Mouse (Mus musculus) adrenal gland, postnatal 36 days (tissue): Measurements from ENCODE around the gene E2f2. TPM values are rescaled to one million over a fixed set of nuclear protein-coding genes. Genes with fewer than 3 reads are reported as not detected.

ENCODE experiments used
- DNase-seq, 2 experiments: peaks; one replicate each; pipeline ENCODE4 v3.0.0; 2021; ENCODE audit warnings: mixed read lengths in 1 of 2
- total RNA-seq, 2 experiments: library from RNA; stranded (reverse); gene quantifications; 2 replicates each; pipeline ENCODE4 v1.2.3; 2021

Gene E2f2
- total RNA-seq, 2 experiments from 2014 or later = 2.1 to 2.3 TPM

DNA sequence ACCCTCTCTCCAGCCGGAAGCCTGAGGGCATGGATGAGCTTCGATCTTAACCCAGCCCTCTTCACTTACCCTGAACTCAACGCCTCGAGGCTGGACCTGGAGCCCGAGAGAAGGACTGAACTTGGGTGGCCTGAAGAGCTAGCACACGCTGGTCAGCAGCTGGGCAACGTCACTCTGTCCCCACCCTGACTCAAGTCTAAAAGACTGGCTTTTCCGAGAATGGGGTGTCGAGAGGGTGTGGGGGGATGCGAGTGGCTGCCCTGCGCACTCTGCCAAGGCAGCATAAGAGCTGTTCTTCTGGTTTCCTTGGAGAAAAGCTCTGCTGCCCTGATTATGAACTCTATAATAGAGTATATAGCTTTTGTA, 27.3 kb upstream of the E2f2 start:
- DNase-seq = no peak

DNA sequence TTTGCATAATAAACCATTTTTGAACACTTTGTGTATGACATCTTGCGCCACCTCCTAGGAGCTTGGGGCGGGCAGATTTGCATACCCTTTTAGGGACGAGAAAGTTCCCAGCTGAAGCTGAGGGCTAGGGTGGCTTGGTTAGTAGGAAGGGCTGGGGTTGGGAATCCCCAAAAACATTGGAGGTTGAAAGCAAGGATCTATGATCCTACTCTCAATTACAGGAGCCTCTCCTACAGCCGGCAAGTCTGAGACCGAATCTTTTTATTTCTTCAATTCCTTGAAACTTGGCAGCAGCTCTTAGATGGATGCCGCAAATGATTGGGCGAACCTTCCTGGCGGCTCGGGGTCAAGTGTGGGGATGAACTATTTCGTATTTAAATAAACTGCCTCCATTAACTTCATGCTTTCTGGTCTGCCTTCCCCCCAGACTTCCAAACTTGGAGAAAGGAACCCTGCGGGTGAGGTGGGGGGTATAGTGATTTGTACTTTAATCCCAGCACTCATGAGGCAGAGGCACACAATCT, 26.8 kb upstream of the E2f2 start:
- no peak for DNase-seq

DNA sequence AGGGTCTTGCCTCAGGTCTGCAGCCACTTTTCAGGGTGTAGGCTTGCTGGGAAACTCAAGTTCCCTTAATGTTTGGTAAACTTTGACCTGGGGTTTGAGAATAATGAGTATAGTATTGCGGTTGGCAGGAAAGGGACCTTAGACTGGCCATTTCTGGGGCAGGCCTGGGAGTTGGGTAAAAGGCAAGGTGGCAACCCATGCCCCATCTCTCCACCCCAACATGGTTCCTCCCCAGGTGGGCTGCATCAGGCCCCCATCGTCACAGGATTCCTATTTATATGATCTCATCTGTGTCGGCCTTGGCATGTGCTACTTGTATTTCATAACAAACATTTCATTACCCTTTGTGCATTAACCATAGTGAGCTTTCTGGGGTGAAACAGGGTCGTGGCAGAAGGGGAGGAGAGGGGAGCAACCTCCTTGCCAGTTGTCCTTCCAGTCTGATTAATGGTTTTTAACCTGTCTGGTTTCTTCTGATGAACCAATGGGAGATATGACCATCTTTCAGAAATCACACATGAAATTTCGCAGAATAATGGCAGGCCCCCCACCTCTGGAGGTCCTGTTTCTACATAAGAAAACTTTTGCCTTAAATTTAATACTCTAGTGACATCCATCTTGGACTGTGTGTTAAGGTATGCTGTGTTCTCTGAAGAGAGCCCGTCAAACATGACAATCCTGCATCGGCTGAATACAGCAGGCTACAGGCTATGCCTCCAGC, 26.0 kb upstream of the E2f2 start:
- no peak for DNase-seq

DNA sequence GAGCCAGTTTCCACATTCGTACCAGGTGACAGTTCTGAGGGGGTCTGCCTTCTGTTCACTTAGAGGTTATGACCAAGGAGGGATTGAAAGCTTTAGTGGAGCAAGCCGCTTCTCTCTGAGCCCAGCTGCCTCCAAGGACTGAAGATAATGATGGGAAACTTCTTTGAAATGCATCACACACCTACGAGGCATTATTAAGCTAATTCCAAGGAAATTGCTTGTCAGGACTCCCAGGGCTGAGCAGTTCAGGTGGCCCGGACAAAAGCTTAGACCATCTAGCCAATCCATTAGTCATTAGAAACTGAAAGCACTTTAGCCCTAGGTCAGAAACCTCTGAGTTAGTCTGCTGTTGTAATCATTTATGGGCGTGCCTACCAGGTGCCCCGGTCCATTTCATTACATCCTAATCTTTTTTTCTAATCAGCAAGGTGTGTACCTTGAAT, 25.5 kb upstream of the E2f2 start:
- DNase-seq = no peak

DNA sequence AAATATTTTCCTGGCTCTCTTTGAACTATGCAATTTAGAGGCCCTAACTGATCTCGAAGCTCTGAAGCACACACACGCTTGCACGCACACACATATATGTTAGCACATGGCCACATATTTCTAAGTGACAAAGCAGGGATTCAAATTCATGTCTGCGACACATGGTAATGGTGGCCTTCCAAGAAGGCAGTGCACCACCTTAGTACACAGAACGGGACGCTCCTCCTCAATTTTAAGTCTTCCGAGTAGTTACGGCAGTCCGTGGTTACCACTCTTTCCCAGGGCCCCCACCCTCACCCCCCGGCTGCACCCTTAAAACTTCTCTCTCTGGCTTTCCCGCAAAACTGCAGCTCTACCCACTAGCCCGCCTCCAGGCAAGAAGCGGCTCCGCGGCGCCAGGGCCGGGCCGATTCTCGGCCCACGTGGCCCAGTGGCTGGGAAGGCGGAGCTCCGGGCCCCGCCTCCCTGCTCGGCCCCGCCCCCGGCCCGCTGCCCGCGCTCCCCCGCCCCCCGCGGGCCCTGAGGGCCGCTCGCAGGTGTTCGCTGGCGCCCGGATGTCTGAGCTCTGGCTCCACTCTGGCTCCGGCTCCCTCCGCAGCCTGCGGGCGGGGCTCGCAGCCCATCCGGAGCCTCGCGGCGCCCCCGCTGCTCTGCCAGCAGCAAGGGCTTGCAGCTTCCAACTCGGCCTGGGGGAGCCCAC, 24.6 kb upstream of the E2f2 start:
- peak; percentile 87 to 92 for DNase-seq

DNA sequence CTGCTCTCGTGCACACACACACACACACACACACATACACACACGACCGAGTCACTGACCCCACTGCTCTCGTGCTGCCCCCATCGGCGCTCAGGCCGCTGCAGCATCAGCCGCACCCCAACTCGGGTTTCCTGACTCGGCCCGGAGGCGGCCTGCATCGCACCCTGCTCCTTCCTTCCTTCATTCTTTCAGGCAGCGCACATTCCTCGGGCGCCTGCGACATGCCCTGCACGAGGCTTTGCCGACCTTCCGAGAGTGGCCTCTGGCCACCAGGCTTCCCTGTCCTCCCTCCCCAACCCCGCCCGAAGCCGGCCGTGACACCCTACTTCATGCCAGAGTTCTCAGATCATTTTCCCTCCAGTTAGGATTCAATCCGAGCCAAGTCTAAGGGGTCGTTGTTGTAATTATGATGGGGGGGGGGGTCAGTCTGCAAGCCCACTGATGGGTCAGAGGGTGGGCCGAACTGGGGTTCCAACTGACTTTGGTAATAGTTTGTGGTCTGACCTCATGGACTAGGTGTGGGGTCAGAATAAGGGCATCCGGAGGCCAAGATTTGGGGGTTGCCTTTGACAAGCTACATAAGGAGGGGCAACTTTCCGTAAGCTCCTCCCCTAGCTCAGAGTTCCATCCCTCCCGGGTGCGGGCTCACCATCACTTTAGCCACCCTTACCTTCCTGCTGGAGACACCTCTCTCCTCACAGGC, 23.7 kb upstream of the E2f2 start:
- DNase-seq = peak; percentile 63 to 78

DNA sequence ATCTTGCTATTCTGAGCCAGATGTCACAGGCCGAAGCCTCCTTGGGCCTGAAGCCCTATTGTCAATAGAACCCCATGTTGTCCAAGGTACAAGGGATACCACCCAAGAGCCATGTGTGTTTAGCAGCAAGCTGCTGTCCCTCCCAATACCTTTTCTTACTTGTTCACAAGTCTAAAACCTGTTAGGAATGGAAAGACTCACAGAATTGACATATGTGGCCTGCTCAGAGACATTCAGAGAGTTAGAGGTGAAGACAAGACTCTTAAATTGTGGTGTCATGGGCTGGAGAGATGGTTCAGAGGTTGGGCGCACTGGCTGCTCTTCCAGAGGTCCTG, 23.2 kb upstream of the E2f2 start:
- DNase-seq = no peak

DNA sequence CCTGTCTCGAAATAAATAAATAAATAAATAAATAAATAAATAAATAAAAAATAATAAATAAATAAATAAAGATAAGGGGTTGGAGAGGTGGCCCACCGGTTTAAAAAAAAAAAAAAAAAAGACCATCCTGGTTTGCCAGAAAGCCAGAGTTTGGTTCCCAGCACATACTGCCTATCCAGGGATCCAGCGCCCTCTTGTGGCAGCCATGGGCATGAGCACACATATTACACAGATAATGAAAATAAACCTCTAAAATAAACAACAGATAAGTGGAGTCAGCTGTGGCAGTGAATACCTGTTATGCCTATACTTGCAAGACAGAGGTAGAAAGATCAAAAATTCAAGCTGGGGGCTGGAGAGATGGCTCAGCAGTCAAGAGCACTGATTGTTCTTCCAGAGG, 22.5 kb upstream of the E2f2 start:
- peak; percentile 79 to 85 for DNase-seq

DNA sequence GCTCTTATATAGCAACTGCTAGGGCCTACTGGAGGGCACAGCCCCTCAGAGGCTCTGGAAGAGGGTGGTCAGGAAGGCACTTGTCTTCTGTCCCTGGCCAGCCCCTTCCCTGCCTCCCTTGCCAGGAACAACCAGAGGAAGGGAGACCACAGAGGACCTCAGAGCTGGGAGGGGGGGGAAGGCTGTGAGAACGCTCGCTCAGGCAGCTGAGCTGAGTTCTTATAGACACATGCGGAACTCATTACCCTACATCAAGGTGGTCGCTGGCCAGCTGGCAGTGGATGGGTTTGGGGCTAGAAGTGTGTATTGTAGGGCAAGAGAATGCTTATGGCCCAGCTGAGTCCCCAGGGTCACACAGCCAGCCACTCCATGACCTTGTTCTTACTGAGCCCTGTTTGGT, 21.6 kb upstream of the E2f2 start:
- DNase-seq = no peak

DNA sequence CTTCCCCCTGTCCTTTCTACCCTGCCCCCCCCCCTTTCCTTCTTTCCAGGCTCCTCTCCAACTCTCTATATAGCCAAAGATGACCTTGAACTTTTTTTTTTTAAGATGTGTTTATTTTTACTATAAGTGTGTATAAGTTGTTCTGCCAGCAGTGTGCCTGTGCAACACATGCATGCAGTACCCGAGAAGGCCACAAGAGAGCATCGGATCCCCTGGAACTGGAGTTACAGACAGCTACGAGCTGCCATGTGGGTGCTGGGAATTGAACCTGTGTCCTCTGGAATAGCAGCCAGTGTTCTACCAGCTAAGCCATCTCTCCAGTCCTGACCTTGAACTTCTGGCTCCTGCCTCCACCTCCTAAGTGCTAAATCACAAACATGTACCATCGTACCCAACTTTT, 19.4 kb upstream of the E2f2 start:
- no peak for DNase-seq

DNA sequence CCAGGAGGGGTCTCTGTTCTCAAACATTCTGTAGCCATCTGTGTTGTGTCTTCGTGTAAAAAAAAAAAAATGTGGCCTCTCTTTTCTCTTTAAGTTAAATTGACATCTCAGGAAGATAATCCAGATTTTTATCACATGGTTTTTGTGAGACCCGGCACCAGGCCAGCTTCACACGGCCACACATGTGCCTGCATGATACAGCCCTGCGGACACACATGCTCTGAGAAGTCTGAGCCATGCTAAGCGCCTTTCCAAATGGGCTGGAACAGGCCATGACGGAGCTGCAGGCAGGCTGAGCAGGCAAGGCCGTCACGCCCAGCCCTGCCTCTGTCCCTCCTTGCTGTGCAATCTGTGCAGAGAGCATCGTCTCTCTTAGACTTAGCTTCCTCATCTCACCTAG, 17.7 kb upstream of the E2f2 start:
- no peak for DNase-seq

DNA sequence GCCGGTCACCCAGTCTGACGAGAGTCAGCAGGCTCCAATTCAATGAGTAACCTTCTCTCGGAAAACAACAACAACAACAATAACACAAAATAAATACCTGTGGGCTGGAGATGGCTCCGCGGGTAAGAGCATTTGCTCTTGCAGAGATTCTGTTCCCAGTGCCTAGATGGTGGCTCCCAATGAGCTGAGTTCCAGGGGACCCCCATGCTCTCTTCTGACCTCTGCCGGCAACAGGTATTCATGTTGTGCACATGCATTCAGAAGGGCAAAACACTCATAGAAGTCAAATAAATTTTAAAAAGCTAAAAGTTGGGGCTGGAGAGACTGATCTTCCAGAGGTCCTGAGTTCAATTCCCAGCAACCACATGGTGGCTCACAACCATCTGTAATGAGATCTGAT, 13.7 kb upstream of the E2f2 start:
- no peak for DNase-seq

DNA sequence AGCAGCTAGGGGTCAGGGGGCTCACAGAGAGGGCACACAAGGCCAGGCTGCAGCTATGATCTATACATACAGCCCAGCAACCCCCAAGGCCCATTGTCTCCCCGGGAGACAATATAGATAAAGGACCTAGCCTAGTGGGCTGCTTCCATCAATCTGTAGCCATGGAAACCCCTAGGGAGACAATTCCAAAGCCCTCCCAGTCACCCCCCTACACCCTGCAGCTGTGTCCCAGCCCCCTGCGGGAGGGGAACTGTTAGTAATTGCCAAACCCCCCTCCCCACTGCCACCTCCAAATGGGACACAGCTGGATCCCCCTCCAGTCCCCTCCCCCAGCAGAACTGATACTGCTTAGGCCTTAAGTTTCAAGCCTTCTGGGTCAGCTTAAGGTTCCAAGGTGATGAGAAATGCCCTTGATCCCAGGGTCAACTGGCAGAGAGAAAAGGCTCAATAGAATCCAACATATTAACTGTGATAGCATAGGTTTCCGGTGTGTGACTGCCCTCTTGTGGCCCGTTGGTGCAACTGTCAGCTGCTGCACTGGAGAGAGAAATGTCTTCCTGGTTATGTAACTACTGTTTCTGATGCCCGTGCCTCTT, 12.3 kb upstream of the E2f2 start:
- peak; percentile 78 for DNase-seq

DNA sequence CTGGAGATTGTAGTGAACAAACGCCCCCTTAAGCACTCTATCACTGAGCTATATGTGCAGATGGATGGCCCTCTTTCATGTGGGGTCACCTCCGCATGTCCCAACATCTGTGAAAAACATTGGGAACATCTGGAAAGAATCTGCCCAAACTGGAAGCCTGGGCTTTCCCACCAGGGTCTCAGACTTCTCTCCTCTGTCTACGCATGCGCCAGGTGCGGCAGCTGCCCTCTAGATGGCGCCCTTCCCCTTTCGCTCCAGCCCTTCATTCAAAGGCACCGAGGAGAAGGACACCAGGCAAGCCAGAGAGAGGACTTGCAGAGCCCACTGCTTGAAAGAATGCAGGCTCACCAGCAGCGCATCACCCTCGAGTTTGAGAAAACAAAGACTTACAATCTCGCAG, 8.7 kb upstream of the E2f2 start:
- DNase-seq = peak; percentile 85 to 88

DNA sequence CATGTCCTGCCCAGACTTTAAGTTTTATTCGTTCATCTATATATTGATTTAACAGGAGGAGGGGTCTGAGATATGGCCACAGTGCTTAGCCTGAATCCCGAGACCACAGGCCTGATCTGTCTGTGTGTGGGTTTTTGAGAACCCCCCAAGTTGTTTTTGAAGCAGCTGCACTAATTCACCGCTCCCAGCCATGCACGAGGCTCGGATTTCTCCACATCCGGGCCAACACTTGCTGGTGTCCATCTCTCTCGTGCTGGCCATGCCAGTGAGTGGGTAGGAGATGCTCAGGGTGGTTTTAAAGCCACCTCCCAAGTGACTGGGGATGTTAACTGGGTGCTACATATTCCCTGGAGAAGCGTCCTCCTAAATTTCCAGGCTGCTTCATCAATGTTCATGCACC, 7.2 kb upstream of the E2f2 start:
- no peak for DNase-seq

DNA sequence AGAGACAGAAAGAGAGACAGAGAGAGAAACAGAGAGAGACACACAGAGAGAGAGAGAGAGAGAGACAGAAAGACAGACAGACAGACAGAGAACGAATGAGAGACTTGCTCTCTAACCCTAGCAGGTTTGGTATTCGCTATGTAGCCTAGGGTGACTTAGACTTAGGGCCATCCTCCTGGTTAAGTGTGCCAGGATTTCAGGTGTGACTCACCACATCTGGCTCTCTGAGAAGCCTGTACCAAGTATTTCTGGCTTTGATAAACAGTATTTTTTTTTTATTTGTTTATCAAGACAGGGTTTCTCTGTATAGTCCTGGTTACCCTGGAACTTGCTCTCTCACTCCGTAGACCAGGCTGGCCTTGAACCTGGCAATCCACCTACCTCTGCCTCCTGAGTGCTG, 4.5 kb upstream of the E2f2 start:
- DNase-seq = no peak

DNA sequence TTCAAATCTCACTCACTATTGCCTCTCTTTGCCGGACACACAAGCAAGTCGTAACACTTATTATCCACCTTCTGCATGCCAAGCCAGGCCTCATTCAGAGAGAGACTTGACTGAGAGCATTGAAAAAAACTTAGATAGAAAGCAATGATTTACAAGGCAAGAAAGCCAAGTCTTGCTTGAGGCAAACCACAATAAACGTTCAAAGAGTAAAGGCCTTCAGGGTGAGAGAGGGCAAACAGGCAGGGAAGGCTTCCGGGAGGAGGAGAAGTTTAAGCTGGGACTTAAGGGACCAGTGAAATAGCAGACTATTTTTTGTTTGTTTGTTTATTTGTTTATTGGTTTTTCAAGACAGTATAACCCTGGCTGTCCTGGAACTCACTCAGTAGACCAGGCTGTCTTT, 1.8 kb upstream of the E2f2 start:
- DNase-seq = no peak

DNA sequence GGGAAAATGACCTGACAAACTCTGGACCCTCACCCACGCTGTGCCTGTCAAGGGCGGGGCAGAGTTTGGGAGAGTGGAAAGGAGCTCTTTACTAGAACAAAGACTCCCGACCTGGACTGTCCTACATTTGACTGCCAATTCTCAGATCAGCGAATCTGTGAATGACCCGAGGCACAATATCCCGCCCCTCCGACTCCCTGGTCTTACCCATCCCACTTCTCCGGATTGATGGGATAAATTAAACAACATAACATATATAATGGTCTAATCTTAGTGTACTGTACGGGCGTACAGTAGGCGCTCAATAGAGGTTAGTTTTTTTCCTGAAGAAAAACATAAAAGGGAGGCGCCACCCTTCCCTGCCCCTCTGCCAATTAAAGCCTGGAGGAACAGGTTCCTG, 739 bp upstream of the E2f2 start:
- no peak for DNase-seq

DNA sequence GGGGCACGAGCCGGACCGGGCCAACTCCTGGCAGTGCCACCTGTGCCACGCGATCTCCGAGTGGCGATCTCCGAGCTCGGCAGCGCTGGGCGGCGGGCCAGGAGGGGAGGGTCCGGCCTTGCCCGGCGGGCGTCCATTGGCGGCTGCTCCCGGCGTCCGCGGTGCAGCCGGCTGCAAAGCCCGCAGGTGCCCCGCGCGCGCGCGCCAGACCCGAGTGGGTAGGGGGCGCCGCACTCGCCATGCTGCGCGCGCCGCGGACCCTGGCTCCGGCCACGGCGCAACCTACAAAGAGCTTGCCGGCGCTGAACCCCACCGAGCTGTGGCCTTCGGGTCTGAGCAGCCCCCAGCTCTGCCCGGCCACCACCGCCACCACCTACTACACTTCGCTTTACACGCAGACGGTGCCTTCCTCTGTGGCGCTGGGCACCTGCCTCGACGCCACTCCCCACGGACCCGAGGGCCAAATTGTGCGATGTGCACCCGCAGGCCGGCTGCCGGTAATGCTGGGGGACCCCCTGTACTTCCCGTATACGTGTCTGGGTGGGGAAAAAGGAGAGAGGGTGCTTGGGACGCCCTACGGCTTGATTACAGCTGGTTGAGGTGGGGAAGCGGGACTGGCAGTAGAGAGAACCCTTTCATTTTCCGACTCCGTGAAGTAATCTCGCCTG, 482 bp downstream of the E2f2 start:
- peak; percentile 90 to 93 for DNase-seq

DNA sequence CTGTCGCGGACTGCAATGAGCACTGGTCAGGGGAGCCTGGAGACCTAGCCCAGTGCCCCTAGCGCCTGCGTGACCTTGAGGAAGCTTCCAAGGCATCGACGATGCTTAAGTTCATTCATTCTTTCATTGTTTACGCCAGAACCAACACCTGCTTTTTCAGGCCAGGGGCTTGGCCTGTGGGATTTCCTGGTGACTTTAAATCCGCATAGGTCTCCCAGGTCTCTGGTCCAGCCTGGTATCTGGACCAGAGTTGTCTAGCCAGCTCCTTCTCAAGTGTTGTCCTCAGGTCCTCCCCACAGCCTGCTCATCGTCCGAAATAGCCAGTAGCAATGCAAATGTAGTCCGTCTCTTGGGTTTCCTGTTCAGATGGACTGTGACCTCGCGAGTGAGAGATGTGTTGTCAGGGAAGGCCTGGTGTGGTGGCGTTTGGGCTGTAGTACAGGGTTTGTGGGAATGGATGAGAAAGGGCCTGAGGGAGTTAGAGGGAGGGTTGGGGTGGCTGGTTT, 1.1 kb downstream of the E2f2 start:
- no peak for DNase-seq

DNA sequence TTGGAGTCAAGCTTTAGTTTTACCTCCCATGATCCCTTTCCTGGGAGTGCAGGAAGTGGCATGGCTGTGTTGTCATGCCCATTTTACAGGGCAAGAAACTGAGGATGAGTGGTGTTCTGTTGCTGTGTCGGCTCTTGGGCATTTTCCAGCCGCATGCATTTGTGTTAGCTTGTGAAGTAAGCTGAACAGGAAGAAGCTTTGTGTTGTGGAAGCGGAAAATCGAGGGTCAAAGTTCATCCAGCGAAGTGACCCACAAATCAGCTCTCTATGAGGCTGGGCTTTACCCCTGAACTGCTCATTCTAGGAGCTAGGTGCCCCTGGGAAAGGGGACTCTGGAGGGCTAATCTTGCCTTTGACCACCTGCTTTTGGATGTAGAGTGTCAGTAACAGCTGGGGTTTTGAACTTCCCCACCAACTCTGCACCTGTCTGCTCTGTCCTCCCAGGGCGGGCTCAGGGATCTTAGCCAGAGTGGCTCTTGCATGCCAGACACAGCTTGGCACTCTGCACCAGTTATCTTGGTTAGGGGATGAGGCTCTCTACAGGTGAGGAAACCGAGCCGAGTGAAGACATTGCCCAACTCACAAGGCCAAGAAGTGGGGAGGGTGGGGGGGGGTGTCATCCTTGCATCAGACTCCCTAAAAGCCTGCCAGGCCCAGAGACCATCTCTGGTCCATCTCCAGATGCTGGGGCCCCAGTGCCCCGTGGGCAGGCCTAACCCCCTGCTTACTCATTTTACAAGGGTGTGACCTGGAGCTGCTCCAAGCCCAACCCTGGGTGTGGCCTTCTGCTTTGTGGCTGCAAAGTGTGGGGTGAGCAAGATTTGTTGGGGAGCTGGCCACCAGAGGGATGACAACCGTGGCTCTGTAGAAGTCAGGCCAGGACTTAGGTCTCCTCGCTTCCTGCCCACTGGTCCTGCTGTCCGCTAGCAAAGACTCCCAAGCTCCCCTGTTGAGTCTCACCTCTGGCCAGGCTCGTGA, 2.3 kb downstream of the E2f2 start:
- DNase-seq = peak; percentile 72
